Mouse (Mus musculus) T-cell, adult 2 months (primary cell): Measurements from ENCODE around the gene N4bp2.
"Not testable (repeated sequence)": the region's sequence is repeated elsewhere in the genome, so short reads cannot be mapped to it uniquely, and the experiment has no call there.

Source experiments
- DNase-seq: peaks from one replicate; pipeline ENCODE4 v3.0.0; 2022; ENCODE audit warnings: low spot score

N4bp2 gene

GRCm38 (mm10) chr5:65763088-65763915, at the start of gene N4bp2:
Gene N4bp2, plus strand, starts transcription at chr5:65763521.
- peak; percentile 48 for DNase-seq

- no peak for DNase-seq
Observed at GRCm38 (mm10) chr5:65715084-65715483, 48.2 kb upstream of the N4bp2 start.

DNA sequence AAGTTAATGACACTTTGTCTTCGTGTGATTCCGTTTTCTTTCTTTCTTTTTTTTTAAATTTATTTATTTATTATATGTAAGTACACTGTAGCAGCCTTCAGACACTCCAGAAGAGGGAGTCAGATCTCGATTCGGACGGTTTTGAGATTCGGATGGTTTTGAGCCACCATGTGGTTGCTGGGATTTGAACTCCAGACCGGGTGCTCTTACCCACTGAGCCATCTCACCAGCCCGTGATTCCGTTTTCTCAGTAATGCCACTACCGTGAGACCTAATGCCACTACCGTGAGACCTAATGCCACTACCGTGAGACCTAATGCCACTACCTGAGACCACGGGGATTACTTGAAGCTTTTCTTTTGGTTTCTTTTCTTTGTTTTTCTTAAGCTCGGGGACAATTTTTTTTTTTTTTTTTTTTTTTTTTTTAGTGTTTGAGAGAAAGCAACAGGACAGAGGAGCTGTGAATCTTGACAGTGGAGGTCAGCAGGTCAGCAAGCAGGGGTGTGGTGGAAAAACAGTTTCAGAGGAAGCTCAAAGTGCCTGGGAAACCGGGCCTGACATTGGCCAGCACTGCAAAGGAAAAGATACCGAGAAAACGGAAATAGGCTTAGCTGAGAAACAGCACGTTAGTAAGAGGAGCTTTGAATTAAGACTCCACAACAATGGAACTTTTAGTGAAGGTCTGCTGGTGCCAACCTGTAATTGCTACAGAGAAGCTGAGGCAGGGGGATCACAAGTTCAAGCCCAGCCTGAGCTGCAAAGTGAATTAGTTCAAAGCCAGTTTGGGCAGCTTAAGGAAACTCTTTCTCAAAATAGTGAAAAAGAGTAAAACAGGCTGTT, 46.0 kb upstream of the N4bp2 start:
- no peak for DNase-seq

DNA sequence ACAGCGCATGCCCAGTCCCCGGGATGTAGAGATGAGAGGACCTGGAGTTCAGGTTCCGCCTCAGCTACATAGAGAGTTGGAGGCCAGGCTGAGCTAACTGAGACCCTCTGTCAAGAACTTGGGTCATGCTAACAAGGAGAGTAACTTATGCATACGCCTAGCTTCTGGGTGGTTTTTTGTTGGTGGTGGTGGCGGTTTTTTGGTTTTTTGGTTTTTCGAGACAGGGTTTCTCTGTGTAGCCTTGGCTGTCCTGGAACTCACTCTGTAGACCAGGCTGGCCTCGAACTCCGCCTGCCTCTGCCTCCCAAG, 45.5 kb upstream of the N4bp2 start:
- DNase-seq, result not testable (repeated sequence)

DNA sequence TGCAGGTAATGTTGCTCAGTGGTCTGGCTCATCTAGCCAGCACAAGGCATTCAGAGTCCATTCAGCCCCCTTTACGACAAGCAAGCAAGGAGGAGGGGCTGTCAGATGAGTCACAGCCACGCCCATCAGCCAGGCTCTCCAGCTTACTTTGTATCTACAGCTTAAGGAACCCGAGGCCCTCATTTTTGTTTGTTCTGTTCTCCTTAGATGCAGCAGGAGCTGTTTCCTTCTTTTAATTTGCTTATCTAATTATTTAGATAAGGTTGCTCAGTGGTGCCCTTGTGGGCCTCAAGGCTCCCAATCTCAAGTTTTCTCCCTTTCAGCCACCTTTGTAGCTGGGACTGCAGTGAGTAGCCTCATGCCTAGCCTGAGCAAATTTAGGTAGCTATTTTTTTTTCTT, 45.0 kb upstream of the N4bp2 start:
- no peak for DNase-seq

GRCm38 (mm10) chr5:65724311-65725054, 38.8 kb upstream of the N4bp2 start:
- peak; percentile 78 for DNase-seq

- no peak for DNase-seq
Observed at GRCm38 (mm10) chr5:65731173-65732007, 31.9 kb upstream of the N4bp2 start.

- DNase-seq, result no peak
Observed at GRCm38 (mm10) chr5:65735601-65736000, 27.7 kb upstream of the N4bp2 start.

- no peak for DNase-seq
Observed at GRCm38 (mm10) chr5:65739366-65739765, 24.0 kb upstream of the N4bp2 start.

- DNase-seq, result no peak
Observed at GRCm38 (mm10) chr5:65746908-65747307, 16.4 kb upstream of the N4bp2 start.

DNA sequence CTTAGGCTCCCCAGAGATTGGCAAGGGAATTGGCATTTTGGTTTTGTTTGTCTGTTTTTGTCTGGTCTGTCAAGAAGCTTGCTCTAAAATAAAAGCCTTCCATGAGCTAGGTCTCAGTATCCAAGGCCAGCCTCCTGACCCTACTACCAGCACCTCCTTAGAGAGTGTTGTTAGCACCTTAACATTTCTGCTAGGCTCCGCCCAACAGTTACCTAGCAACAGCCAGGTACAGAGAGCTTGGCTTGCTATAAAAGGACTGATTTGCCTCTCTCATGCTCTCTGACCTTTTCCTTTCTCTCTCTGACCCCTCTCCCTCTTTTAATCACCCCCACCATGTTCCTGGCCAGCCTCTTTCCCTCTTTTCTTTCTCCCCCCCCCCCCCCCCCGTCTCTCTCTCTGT, 14.9 kb upstream of the N4bp2 start:
- DNase-seq, result no peak

DNA sequence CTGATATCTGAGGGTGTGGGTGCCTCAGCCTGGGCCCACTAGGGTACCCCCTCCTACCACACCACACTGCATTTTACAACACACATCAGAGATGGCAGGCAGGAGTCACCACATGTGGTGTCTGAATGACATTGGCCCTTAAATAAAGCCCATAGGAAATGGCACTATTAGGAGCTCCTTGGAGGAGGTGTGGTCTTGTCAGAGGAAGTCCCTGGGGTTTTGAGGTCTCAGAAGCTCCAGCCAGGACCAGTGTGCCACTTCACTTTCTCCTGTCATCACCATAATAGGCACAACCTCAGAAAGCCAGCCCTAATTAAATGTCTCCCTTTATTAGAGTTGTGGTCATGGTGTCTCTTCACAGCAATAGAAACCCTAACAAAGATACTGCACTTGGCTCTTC, 14.4 kb upstream of the N4bp2 start:
- no peak for DNase-seq

DNA sequence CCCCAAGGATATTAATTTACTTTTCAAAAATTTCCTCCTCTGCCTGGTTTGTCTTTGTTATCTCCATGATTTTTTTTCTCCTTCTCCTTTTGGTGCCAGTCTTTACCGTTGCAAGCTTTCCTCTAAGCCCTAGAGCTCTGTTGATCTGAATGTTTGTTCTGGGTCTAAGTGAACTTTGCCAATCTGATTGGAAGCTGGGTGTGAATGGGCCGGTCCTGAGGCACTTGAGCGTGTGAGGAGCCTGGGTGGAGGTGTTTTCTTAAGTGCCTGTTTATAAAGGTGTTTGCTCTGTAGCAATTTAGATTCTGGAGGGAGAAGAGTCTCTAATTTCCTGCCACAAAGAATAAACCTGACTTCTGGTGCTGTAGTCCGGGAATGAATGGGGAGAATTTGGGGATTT, 11.3 kb upstream of the N4bp2 start:
- DNase-seq, result no peak

- DNase-seq, result no peak
Observed at GRCm38 (mm10) chr5:65755859-65756258, 7.5 kb upstream of the N4bp2 start.

DNA sequence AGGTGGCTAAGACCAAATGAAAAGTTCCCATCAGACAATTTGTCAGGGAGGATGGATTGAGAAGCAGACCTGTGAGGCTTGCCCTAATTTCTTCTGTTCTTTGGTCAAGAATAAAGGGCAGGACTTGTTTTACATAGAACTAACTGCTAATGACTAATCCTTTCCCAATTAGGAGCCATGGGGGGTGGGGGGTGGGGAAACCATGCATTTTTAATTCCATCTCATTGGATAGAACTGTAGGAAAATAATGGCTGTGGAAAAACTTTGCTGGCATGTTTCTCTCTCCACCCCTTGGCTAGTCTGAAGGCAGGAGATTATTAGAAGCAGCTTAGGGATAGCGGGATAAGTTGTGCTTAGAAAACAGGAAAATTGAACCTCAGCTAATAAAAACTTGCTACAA, 6.2 kb upstream of the N4bp2 start:
- no peak for DNase-seq

GRCm38 (mm10) chr5:65760041-65760440, 3.3 kb upstream of the N4bp2 start:
- DNase-seq, result no peak

DNA sequence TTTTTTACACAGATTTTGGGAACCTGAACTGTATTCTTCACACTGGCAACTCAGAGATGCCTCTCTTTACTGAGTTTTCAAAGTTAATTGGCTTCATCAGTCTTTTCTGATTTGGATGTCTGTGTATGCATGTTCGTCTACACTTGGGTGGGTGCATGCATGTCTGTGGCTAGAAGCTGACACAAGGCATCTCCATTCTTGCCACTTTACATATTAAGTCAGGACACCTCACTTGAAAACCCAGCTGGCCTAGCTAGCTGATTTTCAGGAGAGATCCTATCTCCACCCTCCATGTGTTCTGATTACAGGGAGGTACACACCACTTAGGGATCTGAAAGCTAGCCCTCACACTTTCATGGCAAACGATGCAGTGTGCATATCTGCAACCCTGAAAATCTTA, 2.7 kb upstream of the N4bp2 start:
- DNase-seq, result no peak

GRCm38 (mm10) chr5:65761020-65761419, 2.3 kb upstream of the N4bp2 start:
- no peak for DNase-seq

DNA sequence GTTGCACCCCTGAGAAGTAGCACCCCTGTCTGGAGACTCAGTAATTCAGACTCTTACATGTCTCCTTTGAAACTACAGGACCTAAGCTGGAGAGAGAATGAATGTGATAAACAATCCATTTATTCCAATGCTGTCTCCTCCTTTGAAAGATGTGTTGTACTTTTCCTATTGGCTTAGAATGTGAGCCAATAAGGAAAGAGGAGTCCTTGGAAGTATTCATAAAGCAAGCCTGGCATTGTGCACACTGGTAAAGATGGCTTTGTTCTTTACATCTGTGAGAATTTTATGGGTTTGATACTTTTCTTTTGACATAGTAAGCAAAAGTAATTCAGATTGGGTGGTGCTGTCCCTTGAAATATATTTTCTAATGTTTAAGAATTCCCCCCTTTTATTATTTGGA, 1.4 kb upstream of the N4bp2 start:
- DNase-seq, result no peak

GRCm38 (mm10) chr5:65762686-65763085, 635 bp upstream of the N4bp2 start:
- DNase-seq, result no peak

GRCm38 (mm10) chr5:65763916-65764785, 830 bp downstream of the N4bp2 start:
- peak; percentile 66 for DNase-seq
